Mouse (Mus musculus) layer of hippocampus, adult 18-20 months (tissue): Measurements from ENCODE around the gene Mast4. TPM values are rescaled to one million over a fixed set of nuclear protein-coding genes. Genes with fewer than 3 reads are reported as not detected.
A peak's percentile ranks its signal among the peaks of the same experiment; 100 is the strongest.

Source experiments
- DNase-seq, 2 experiments: peaks; one replicate each; pipeline ENCODE4 v3.0.0; 2022; ENCODE audit warnings: low spot score in 2 of 2
- total RNA-seq, 2 experiments: library from RNA; stranded (reverse); gene quantifications; 2 replicates each; pipeline ENCODE4 v1.2.3; 2021

Gene Mast4
- total RNA-seq, 2 experiments from 2014 or later = 60.1 to 68.2 TPM

- DNase-seq = no peak
Measured at GRCm38 (mm10) chr13:102898374-102899131, 435.7 kb downstream of the Mast4 start.

DNA sequence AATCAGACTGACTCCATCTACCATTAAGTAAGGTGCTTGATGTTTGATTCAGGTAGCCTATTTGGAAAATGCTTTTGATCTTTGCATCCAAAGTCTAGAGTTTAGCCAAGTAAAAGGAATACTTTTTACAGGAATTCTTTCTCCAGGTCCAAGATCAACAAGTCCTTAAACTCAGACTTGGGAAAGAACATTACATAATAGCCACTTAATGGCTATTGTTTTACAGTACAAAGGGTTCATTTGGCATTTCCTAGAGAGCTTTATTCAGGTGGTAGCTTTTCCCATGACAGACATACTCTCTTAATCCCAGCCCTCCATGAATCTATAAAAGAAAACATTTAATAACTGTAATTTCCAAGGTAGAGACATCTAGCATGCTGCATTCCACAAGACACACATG lies 438.0 kb downstream of the Mast4 start:
- no peak for DNase-seq

DNA sequence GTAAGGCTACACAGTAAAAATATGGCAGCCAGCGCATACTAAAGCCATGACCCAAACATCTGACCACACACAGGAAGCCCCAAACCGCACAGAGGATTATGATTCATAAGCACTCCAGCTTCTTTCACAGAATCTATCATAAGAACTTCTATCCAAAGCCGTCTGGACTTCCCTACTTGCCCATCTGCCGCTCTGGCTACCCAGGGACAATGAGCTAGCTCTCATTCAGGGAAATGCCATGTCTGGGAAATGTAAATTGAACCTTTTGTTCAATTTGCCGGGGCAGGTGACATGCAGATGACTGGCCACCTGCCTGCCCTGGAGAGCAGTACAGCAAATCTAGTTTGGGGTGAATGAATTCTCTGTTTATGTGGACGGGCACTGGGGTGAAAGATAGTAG lies 438.4 kb downstream of the Mast4 start:
- DNase-seq = no peak

DNA sequence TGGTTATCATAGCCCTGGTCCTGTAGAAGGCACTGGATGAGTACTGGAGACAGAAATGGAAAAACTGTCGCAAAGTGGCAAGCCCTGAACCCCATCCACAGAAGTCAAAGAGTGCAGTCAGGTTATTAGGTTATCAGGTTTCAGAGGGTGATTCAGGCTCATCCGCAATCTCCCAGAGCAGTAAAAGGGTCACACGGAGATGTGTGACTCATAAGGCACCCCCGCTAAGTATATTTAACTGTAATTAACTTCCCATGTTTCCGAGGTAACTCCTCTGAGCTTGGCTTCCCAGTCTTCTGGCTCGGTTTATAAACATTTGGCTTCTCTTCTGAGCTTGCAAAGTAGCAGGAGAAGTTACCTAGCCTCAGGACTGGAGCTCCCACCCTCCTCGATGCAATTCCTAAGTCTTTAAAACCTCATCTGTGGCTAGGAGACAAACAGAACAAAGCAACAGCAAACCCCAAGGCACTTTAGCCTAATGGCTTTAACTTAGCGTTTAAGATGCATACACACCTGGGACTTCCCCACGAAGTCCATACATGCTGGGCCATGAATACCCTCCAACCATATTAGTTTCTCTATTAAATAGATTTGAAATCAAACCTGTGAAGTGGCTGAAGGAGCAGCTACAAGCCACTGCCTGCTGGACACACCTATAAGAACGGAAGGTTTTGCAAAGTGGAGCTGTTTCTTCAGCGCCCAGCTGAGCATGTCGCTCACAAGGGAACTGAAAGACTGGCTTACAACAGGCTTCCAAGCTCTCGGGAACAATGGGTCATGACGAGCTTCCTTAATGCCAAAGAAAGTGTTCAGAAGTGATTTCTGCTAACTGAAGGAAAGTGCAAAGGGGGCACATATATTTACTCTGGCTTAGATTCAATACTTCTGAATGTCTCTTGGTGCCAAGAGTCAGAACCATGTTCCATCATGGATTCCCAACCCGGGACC lies 439.7 kb downstream of the Mast4 start:
- DNase-seq = no peak

- DNase-seq = no peak
Measured at GRCm38 (mm10) chr13:102892783-102893182, 441.5 kb downstream of the Mast4 start.

- DNase-seq = no peak
Measured at GRCm38 (mm10) chr13:102889989-102890388, 444.3 kb downstream of the Mast4 start.

DNA sequence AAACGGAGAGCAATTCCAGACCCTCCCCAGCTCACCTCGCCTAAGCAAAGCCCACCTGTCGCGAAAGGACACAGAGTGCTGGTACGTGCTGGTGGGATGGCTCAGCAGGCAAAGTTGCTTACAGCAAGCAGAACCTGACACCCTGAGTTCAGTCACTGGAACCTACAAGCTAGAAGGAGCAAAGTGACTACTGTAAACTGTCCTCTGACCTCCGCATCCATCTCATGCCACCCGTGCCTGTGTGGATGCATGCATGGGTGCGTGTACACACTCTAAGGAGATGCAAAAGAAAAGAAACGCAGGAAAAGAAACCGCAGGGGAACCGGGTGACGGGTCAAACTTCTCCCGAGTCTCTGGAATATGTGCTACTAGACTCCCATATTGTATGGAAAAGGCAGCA lies 444.8 kb downstream of the Mast4 start:
- no peak for DNase-seq

GRCm38 (mm10) chr13:102888895-102889490 lies 445.3 kb downstream of the Mast4 start:
- no peak for DNase-seq

GRCm38 (mm10) chr13:102888211-102888610 lies 446.1 kb downstream of the Mast4 start:
- DNase-seq = no peak

GRCm38 (mm10) chr13:102887534-102887933 lies 446.8 kb downstream of the Mast4 start:
- DNase-seq = no peak

DNA sequence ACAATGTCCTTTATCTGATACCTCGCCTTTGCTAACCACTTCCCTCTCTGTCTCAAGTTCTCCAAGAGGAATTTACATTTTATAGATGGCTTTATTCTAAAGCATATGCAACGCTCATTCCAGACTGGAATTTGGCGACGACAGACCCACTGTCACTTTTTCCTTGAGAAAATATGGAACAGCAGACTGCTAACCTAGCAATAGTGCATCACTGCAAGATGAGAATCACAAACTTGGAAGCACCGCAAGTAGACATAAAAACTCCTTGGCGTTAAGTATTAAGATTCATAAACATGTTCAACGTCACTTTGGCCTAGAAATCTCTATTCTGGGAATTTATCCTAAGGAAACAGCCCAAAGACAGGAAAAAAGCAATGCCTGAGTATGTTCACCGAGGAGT lies 447.5 kb downstream of the Mast4 start:
- DNase-seq = no peak

DNA sequence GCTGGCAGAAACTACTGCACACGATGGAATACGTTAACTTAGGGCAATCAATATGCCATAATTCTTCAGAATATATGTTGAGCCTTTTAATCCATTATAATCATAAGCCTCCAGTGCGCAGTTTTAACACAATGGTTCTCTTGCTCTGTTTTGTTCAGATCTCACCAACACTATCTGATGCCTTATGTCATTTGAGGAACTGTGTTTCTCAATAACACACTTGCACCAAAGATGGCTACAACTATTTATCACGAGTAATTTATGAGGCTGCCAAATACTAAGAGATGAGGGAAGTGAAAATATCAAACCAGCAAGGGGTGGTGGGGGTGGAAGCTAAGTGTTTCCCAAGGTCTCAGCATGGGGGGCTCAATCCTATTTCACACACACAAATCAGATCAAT lies 448.1 kb downstream of the Mast4 start:
- DNase-seq = no peak

DNA sequence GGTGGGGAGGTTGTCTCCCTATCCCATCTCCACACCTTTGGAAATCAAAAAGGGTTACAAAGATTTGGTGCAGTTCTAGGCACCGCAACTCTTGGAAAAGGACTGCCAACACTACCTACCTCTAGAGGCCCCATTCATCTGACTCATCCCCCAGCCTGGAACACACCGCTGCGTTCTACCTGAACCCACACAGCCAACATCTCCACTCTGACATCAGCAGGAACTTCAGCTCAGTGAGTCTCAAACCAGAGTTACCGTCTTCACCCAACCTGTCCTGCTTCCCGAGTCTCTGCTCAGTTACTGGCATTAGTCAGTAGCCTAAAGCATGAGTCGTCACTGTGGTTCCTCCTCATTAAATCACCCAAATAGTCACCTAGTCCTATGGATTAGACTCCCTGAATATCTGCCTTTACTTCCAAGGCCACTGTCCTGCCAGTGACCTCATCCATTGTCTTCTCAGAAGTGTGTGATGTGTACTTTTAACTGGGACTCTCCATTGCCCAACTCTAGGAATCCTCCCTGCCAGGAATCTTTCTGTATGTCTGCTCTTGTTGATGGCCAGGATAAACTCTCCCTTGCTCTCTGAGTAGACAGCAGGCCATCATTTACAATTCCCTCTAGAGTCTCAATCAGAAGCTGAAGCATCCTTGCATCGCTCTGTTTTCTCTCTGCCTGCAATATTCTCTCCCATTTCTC lies 453.8 kb downstream of the Mast4 start:
- no peak for DNase-seq

- no peak for DNase-seq
Measured at GRCm38 (mm10) chr13:102878631-102879030, 455.7 kb downstream of the Mast4 start.

- no peak for DNase-seq
Measured at GRCm38 (mm10) chr13:102877766-102878325, 456.5 kb downstream of the Mast4 start.

- DNase-seq = no peak
Measured at GRCm38 (mm10) chr13:102877154-102877553, 457.1 kb downstream of the Mast4 start.

- DNase-seq = no peak
Measured at GRCm38 (mm10) chr13:102875520-102875919, 458.8 kb downstream of the Mast4 start.

DNA sequence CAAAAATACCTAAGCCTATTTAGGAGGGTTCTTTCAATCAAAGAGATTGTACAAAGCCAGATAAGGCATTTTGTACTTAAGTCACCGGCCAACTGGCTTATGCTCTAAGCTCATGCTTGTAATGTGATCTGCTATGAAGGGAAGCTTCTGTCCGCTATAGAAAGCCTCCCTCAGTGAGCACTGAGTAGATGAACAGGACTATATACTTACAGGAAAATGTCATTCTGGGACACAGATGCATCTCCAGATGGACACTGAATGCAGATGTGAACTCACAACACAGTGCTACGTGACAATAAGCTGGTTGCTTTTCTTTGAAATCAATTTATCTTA lies 459.2 kb downstream of the Mast4 start:
- no peak for DNase-seq

GRCm38 (mm10) chr13:102874465-102875143 lies 459.7 kb downstream of the Mast4 start:
- peak; percentile 69 to 85 for DNase-seq

- no peak for DNase-seq
Measured at GRCm38 (mm10) chr13:102873412-102874016, 460.8 kb downstream of the Mast4 start.
